Mouse (Mus musculus) heart, adult 2 months (tissue): ENCODE measurements around the gene Prdm12.

Experiments
- CTCF ChIP-seq: fragments of 200-600 bp; IDR thresholded peaks from 2 replicates; pipeline ENCODE4 v1.8.1; 2022; ENCODE audit warnings: antibody characterized with exemption, mild to moderate bottlenecking, moderate library complexity
- POLR2A ChIP-seq: fragments of 200-500 bp; IDR thresholded peaks from 2 replicates; pipeline ENCODE4 v1.6.1; 2011; ENCODE audit warnings: mild to moderate bottlenecking, low read depth, low read length, control low read depth; ENCODE audit not compliant: insufficient read depth

DNA sequence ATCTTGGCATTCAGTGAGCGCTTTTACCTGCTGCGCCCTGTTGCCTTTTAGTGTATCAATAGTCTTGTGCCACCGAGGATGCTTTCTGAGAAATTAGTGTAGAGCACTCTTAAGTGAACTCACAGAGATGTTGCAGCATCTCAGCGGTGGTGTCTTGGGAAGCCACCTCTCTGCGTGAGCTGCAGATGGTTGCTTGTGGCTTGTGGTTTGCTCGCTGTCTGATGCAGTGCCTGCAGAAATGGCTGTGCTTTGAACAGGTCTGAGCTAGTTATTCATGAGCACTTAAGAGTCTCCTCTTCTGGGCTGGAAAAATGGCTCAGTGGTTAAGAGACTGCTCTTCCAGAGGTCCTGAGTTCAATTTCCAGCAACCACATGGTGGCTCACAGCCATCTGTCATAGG is 38.8 kb downstream of the Prdm12 start:
- TF ChIP-seq CTCF, result no peak
- TF ChIP-seq POLR2A, result no peak
